Mouse (Mus musculus) erythroid progenitor cell, adult 5-6 weeks (primary cell): Measurements from ENCODE around the gene Ankrd42. TPM values are rescaled to one million over a fixed set of nuclear protein-coding genes. Genes with fewer than 3 reads are reported as not detected.

ENCODE experiments used
- ATAC-seq: replicated peaks from 2 replicates; pipeline ENCODE4 v1.8.0; 2016; ENCODE audit warnings: moderate number of reproducible peaks, mild to moderate bottlenecking, moderate TSS enrichment, inconsistent platforms; ENCODE audit not compliant: poor library complexity, low FRiP score, severe bottlenecking
- total RNA-seq, 2 experiments: library from RNA; stranded (forward) in 1 of 2; stranded (reverse) in 1 of 2; fragments of 150-400 nt in 1 of 2; fragments of 186-747, 209-891 nt in 1 of 2; gene quantifications; 2 replicates each; pipeline versions ENCODE4 v1.2.3 to v1.2.4; 2015 to 2017; ENCODE audit warnings: low replicate concordance in 2 of 2

Gene Ankrd42
- total RNA-seq, 2 experiments from 2014 or later: 1.3 TPM; not detected in 1

GRCm38 (mm10) chr7:92580491-92581207 lies 56.3 kb downstream of the Ankrd42 start:
- ATAC-seq: no peak

DNA sequence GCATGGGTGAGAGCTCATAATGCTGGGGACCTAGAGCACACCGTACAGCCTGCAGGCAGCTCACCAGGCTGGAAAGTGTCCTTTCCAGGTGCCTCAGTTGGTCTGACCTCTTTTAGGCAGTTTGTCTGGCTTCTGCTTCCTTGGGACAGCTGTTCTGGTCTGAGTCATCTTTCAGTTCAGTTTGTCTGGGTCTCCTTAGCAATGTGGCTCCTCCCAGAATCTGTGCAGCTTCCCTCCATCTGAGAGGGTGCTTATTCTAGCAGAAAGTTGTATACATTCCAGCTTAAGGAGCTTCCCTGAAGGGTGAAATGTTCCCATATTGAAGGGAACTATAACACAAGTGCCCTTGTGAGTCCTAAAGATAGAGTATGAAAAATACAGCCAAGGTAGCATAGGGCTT lies 70.2 kb downstream of the Ankrd42 start:
- no peak for ATAC-seq

GRCm38 (mm10) chr7:92560986-92561876 lies 75.7 kb downstream of the Ankrd42 start, which contains the start of gene Ccdc90b:
Ccdc90b (plus strand) TSS chr7:92561149.
- peak; percentile 85 for ATAC-seq

- ATAC-seq: peak; percentile 81
Observed at GRCm38 (mm10) chr7:92558744-92559143, 78.2 kb downstream of the Ankrd42 start.

GRCm38 (mm10) chr7:92550990-92551392 lies 86.0 kb downstream of the Ankrd42 start:
- ATAC-seq: peak; percentile 81

DNA sequence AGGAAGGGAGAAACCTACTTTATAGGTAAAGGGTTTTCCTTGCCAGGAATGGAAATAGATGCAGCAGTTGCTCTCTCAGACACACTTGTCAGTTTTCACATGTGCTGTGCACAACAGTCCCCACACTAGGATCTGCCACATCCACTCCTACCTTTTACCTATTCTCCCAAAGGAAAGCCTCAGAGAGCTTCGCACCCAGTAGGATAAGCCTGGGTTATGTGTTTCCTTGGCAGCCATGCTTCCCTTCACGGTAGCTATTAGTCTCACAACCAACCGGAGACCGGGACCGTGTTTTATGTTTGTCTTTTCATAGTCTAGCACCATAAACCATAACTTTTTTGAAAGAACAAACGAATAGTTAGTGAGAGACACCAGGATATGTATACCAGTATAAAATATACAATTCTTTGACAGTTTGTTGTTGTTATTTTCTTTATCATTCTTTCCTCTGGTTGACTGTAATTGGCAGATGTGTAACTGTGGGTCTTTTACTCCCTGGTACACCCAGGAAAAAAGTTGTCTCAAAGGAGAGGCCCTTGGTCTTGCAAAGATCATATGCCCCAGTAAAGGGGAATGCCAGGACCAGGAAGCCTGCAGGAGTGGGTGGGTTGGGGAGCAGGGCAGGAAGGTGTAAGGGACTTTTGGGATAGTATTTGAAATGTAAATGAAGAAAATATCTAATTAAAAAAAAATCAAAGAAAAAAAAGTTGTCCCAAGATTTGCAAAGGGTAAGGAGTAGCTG lies 86.5 kb downstream of the Ankrd42 start:
- ATAC-seq: no peak

- no peak for ATAC-seq
Observed at GRCm38 (mm10) chr7:92546763-92547162, 90.2 kb downstream of the Ankrd42 start.

- ATAC-seq: no peak
Observed at GRCm38 (mm10) chr7:92532351-92533036, 104.4 kb downstream of the Ankrd42 start.

Other genes with a start within 250 kb of the Ankrd42 start
- 3.2 and 8.4 TPM in 2 replicates for gene Ccdc90b, start 76.0 kb downstream of the Ankrd42 start, total RNA-seq (2015; ENCODE audit: low replicate concordance)
- gene Ccdc90b, start 76.0 kb downstream of the Ankrd42 start, total RNA-seq (2017; ENCODE audit: low replicate concordance): 2.3 and 2.8 TPM in 2 replicates
- 106 and 138 TPM in 2 replicates for gene Pcf11, start 32.8 kb upstream of the Ankrd42 start, total RNA-seq (2015; ENCODE audit: low replicate concordance)
- 120 and 148 TPM in 2 replicates for gene Pcf11, start 32.8 kb upstream of the Ankrd42 start, total RNA-seq (2017; ENCODE audit: low replicate concordance)
- 23.9 and 52.3 TPM in 2 replicates for gene Rab30, start 104.5 kb upstream of the Ankrd42 start, total RNA-seq (2015; ENCODE audit: low replicate concordance)
- gene Rab30, start 104.5 kb upstream of the Ankrd42 start, total RNA-seq (2017; ENCODE audit: low replicate concordance): 9.2 and 14.6 TPM in 2 replicates
- 32.3 and 43.2 TPM in 2 replicates for gene Ddias, start 237.1 kb upstream of the Ankrd42 start, total RNA-seq (2015; ENCODE audit: low replicate concordance)
- 24.4 and 30.3 TPM in 2 replicates for gene Ddias, start 237.1 kb upstream of the Ankrd42 start, total RNA-seq (2017; ENCODE audit: low replicate concordance)
- gene Prcp, start 237.3 kb upstream of the Ankrd42 start, total RNA-seq (2015; ENCODE audit: low replicate concordance): 81.8 and 98.5 TPM in 2 replicates
- gene Prcp, start 237.3 kb upstream of the Ankrd42 start, total RNA-seq (2017; ENCODE audit: low replicate concordance): 38.8 and 50.4 TPM in 2 replicates